Mouse (Mus musculus) ovary, adult 18-20 months (tissue): ENCODE measurements around the gene Mpp1.

Source experiments
- DNase-seq: peaks from one replicate; pipeline ENCODE4 v3.0.0; 2022; ENCODE audit warnings: low spot score, mixed read lengths

The Mpp1 gene

DNA sequence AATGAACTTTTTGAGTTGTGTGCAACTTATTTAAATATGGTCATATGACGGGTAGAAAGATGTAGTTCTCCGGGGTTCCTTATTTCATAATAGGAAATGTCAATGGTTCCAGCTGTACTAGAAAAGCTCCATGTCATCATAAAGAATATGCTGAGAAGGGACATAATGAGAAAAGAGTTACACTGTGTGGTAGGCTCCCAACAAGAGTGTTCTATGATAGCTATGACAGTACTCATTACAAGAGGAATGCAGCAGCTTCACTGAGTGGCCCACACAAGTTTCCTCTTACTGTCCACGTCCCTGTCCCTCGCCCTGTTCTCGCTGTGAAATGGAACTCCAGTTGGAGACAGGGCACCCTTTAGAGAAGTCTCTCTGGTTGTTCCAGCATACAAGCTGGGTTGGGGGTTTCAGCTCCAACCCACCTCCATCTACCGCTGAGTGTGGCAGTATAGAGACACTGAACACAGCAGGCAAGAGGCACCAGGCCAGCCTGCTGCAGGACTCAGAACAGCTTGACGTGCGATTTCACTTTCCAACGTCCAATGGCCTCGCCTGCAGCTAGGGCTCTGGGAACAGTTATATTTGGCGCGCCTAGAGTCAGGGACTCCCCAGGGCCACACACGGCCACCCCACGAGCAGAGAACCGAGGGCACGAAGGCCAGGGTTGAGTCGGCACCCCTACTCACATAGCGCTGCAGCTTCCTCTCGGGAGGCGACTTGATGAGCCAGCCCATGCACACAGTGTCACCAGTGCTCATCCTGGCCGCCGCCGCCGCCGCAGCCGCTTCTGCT is 46.6 kb downstream of the Mpp1 start:
- DNase-seq = no peak

DNA sequence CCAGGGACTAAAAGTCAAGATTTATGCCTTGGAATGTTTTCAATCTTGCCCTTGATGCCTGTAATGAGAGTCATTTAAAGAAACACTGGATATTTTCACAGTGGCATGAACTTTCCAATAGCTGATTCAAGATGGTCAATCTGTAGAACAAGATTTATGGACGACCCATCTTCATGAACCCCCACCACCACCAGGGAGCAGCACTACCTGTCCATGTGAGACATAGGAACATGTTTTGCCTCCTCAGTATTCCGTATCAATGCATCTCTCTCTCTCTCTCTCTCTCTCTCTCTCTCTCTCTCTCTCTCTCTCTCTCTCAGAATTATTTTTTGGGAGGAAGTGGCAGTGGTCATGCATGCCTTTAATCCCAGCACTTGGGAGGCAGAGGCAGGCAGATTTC is 48.5 kb downstream of the Mpp1 start:
- no peak for DNase-seq
